Mouse (Mus musculus) embryonic facial prominence, embryonic 14.5 days (tissue): ENCODE results near the gene Dcxr. TPM values are rescaled to one million over a fixed set of nuclear protein-coding genes. Genes with fewer than 3 reads are reported as not detected.

ENCODE experiments used
- ATAC-seq: fragments of 200-750 bp; cut with Nextera tagmentation; 2 replicates; pipeline ENCODE4 v1.8.0; 2017; ENCODE audit warnings: low read depth, moderate number of reproducible peaks, moderate TSS enrichment
- DNase-seq: peaks from one replicate; pipeline ENCODE4 v3.0.0-alpha.2; 2015; ENCODE audit warnings: low spot score
- H3K27ac ChIP-seq: fragments of 300-500 bp; sonication (generic); replicated peaks from 2 replicates; pipeline ENCODE4 v1.5.1; 2014; ENCODE audit warnings: low read depth, mild to moderate bottlenecking, low read length, moderate library complexity
- H3K27me3 ChIP-seq: fragments of 300-500 bp; sonication (generic); replicated peaks from 2 replicates; pipeline ENCODE4 v1.6.1; 2014; ENCODE audit warnings: low read length; ENCODE audit not compliant: control insufficient read depth, insufficient read depth
- H3K36me3 ChIP-seq: fragments of 300-500 bp; sonication (generic); 2 replicates; pipeline ENCODE4 v1.6.1; 2014; ENCODE audit warnings: low read length, mixed read lengths; ENCODE audit not compliant: control insufficient read depth, insufficient read depth
- H3K4me1 ChIP-seq: fragments of 300-500 bp; sonication (generic); 2 replicates; pipeline ENCODE4 v1.6.1; 2014; ENCODE audit warnings: antibody characterized with exemption, low read length; ENCODE audit not compliant: control insufficient read depth, insufficient read depth
- H3K4me2 ChIP-seq: fragments of 300-500 bp; sonication (generic); 2 replicates; pipeline ENCODE4 v1.6.1; 2014; ENCODE audit warnings: low read depth, mild to moderate bottlenecking, low read length, moderate library complexity, mixed read lengths
- H3K4me3 ChIP-seq: fragments of 300-500 bp; sonication (generic); 2 replicates; pipeline ENCODE4 v1.5.1; 2014; ENCODE audit warnings: low read depth, mild to moderate bottlenecking, low read length
- H3K9ac ChIP-seq: fragments of 300-500 bp; sonication (generic); 2 replicates; pipeline ENCODE4 v1.6.1; 2014; ENCODE audit warnings: low read depth, mild to moderate bottlenecking, low read length, moderate library complexity, mixed read lengths
- H3K9me3 ChIP-seq: fragments of 300-500 bp; sonication (generic); 2 replicates; pipeline ENCODE4 v1.6.1; 2016; ENCODE audit warnings: low read length; ENCODE audit not compliant: control insufficient read depth
- WGBS: fragments of 180-500 bp; shearing (Covaris S2); extraction: QIAGEN DNeasy Blood & Tissue Kit; methylation state at CpG from one replicate; pipeline ENCODE4 v1.1.7; 2014; 5-methylcytosine and 5-hydroxymethylcytosine counted together
- polyA plus RNA-seq: library from polyadenylated mRNA; unstranded; fragments of >200 nt; fragmentation: Nextera tagmentation; extraction: Ambion mirVana; gene quantifications from 2 replicates; pipeline ENCODE4 v1.2.1, GENCODE M21; 2014

The Dcxr gene
- polyA plus RNA-seq, 1 experiment from 2014 or later: 27.0 TPM

GRCm38 (mm10) chr11:120726243-120727168 is 575 bp downstream of the Dcxr start:
- Histone ChIP-seq H3K9ac (peak overlapping the region; percentile 66), H3K9me3 (no peaks in the 10 kb centered on the region), H3K4me2 (peak overlapping the region; percentile 95), H3K27ac (no peak overlapping the region), H3K4me1 (peaks cover 15% of the 10 kb centered on the region), H3K36me3 (0 out of 2 replicates have a peak, but pooled peaks cover 5% of the 10 kb centered on the region), H3K27me3 (no peaks in the 10 kb centered on the region), H3K4me3 (peak overlapping the region; percentile 62)
- DNase-seq (no peak), ATAC-seq (peak; percentile 39)
- 18% methylated on average over 31 of the region's 36 CpGs for WGBS

GRCm38 (mm10) chr11:120723509-120723908 is 3.6 kb downstream of the Dcxr start:
- no peak overlapping the region for H3K27ac ChIP-seq
- H3K9me3 ChIP-seq: no peaks in the 10 kb centered on the region
- H3K4me2 ChIP-seq: no peak overlapping the region
- DNase-seq (no peak), ATAC-seq (no peak)
- H3K27me3 ChIP-seq: no peaks in the 10 kb centered on the region
- H3K9ac ChIP-seq: no peak overlapping the region
- H3K4me3 ChIP-seq: no peak overlapping the region
- 90% methylated on average over 6 of the region's 7 CpGs for WGBS
- peaks cover 19% of the 10 kb centered on the region; the same call in 1 of the 2 replicates for H3K36me3 ChIP-seq
- H3K4me1 ChIP-seq: peaks cover 19% of the 10 kb centered on the region

- Histone ChIP-seq H3K27ac (no peak overlapping the region), H3K9ac (peak overlapping the region; percentile 17; the same call in 1 of the 2 replicates), H3K9me3 (no peaks in the 10 kb centered on the region), H3K36me3 (peaks cover 25% of the 10 kb centered on the region), H3K27me3 (no peaks in the 10 kb centered on the region), H3K4me1 (peaks cover 19% of the 10 kb centered on the region), H3K4me2 (no peak overlapping the region), H3K4me3 (no peak overlapping the region)
- ATAC-seq: no peak
- no peak for DNase-seq
- 80% methylated on average over 11 of the region's 11 CpGs for WGBS
Measured at GRCm38 (mm10) chr11:120722761-120723382, 4.2 kb downstream of the Dcxr start.

- Histone ChIP-seq H3K9ac (peak overlapping the region; percentile 77), H3K4me3 (peak overlapping the region; percentile 67), H3K4me1 (peaks cover 19% of the 10 kb centered on the region), H3K9me3 (no peaks in the 10 kb centered on the region), H3K27me3 (no peaks in the 10 kb centered on the region), H3K36me3 (peaks cover 32% of the 10 kb centered on the region), H3K4me2 (peak overlapping the region; percentile 99), H3K27ac (no peak overlapping the region)
- ATAC-seq: no peak; the same call in 1 of the 2 replicates
- 20% methylated on average over 19 of the region's 21 CpGs for WGBS
- no peak for DNase-seq
Measured at GRCm38 (mm10) chr11:120722067-120722630, 4.9 kb downstream of the Dcxr start.

GRCm38 (mm10) chr11:120721124-120722066 is 5.7 kb downstream of the Dcxr start, which contains the start of gene Rac3:
Rac3 (plus strand) TSS chr11:120721470.
- 0 out of 2 replicates have a peak within 1 kb of the TSS, but pooled peaks have one; percentile 22 for H3K27ac ChIP-seq
- H3K27me3 ChIP-seq: no peaks in the 10 kb centered on the region
- DNase-seq: peak; percentile 86

GRCm38 (mm10) chr11:120720450-120720849 is 6.6 kb downstream of the Dcxr start:
- peak; percentile 91 for DNase-seq
- Histone ChIP-seq H3K27ac (0 out of 2 replicates have a peak overlapping the region, but pooled peaks have one; percentile 22), H3K9me3 (no peaks in the 10 kb centered on the region), H3K4me1 (peaks cover 12% of the 10 kb centered on the region), H3K36me3 (peaks cover 41% of the 10 kb centered on the region), H3K4me3 (peak overlapping the region; percentile 67), H3K9ac (peak overlapping the region; percentile 77), H3K4me2 (peak overlapping the region; percentile 99), H3K27me3 (no peaks in the 10 kb centered on the region)
- WGBS: 9% methylated on average over 16 of the region's 17 CpGs
- ATAC-seq: no peak

More at GRCm38 (mm10) chr11:120721124-120722066, 5.7 kb downstream of the Dcxr start, which contains the start of gene Rac3:
- Histone ChIP-seq H3K9ac (peak within 1 kb of the TSS; percentile 77), H3K4me2 (peak within 1 kb of the TSS; percentile 99), H3K9me3 (no peaks in the 10 kb centered on the region), H3K4me3 (peak within 1 kb of the TSS; percentile 67), H3K36me3 (peaks cover 39% of the 10 kb centered on the region), H3K4me1 (peaks cover 13% of the 10 kb centered on the region)
- WGBS: under 1% methylated on average over 22 of the region's 90 CpGs
- ATAC-seq: peak; percentile 86

- Histone ChIP-seq H3K4me2 (no peak overlapping the region), H3K27ac (no peak overlapping the region), H3K9me3 (no peaks in the 10 kb centered on the region), H3K9ac (no peak overlapping the region), H3K36me3 (peaks cover 36% of the 10 kb centered on the region), H3K4me3 (no peak overlapping the region), H3K4me1 (peaks cover 12% of the 10 kb centered on the region), H3K27me3 (no peaks in the 10 kb centered on the region)
- ATAC-seq: no peak
- 92% methylated on average over 12 of the region's 13 CpGs for WGBS
- no peak for DNase-seq
Measured at GRCm38 (mm10) chr11:120719841-120720376, 7.2 kb downstream of the Dcxr start.
